Mouse (Mus musculus) forebrain, embryonic 12.5 days (tissue): ENCODE measurements around the gene Lrrc28. TPM values are rescaled to one million over a fixed set of nuclear protein-coding genes. Genes with fewer than 3 reads are reported as not detected.

Source experiments
- ATAC-seq: fragments of 200-750 bp; cut with Nextera tagmentation; 2 replicates; pipeline ENCODE4 v1.8.0; 2017; ENCODE audit warnings: moderate TSS enrichment; ENCODE audit not compliant: low FRiP score
- H3K27ac ChIP-seq: fragments of 300-500 bp; sonication (generic); 2 replicates; pipeline ENCODE4 v1.5.1; 2016; ENCODE audit warnings: mild to moderate bottlenecking
- H3K27me3 ChIP-seq: fragments of 300-500 bp; sonication (generic); 2 replicates; pipeline ENCODE4 v1.6.1; 2016; ENCODE audit warnings: mild to moderate bottlenecking
- H3K36me3 ChIP-seq: fragments of 300-500 bp; sonication (generic); replicated peaks from 2 replicates; pipeline ENCODE4 v1.6.1; 2016; ENCODE audit warnings: mild to moderate bottlenecking
- H3K4me1 ChIP-seq: fragments of 300-500 bp; sonication (generic); 2 replicates; pipeline ENCODE4 v1.6.1; 2016
- H3K4me2 ChIP-seq: fragments of 300-500 bp; sonication (generic); 2 replicates; pipeline ENCODE4 v1.6.1; 2016; ENCODE audit warnings: mild to moderate bottlenecking, moderate library complexity
- H3K4me3 ChIP-seq: fragments of 300-500 bp; sonication (generic); replicated peaks from 2 replicates; pipeline ENCODE4 v1.5.1; 2016; ENCODE audit warnings: mild to moderate bottlenecking
- H3K9ac ChIP-seq: fragments of 300-500 bp; sonication (generic); 2 replicates; pipeline ENCODE4 v1.6.1; 2016; ENCODE audit warnings: mild to moderate bottlenecking
- H3K9me3 ChIP-seq: fragments of 300-500 bp; sonication (generic); 2 replicates; pipeline ENCODE4 v1.6.1; 2016
- WGBS: fragments of 180-500 bp; shearing (Covaris S2); methylation state at CpG from one replicate; pipeline ENCODE4 v1.1.7; 2016; 5-methylcytosine and 5-hydroxymethylcytosine counted together
- polyA plus RNA-seq: library from polyadenylated mRNA; unstranded; fragments of >200 nt; fragmentation: Nextera tagmentation; extraction: Ambion mirVana; gene quantifications from 2 replicates; pipeline ENCODE4 v1.2.1, GENCODE M21; 2016

The Lrrc28 gene
- polyA plus RNA-seq, 1 experiment from 2014 or later: 30.0 TPM

DNA sequence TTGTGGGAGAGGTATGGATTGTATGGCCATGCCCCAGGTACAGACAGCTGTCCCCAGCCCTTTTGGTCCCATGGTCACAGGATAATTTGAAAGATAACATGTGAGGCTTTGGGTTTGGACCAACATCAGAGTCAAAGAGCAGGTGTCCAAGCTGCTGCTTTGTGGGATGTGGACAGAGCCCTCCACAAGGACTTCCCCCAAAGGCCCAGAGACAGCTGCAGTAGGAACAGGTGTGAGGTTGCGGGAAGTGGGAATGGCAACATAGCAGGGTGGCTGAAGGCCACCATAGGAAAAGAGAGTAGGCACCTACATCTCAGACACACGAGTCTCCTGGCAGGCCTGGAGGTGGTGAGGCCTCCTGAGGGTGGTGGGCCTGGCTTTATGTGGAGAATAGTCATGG, 178.7 kb downstream of the Lrrc28 start:
- ATAC-seq: no peak
- Histone ChIP-seq H3K4me3 (no peak overlapping the region), H3K27me3 (peaks cover 38% of the 10 kb centered on the region), H3K4me2 (no peak overlapping the region), H3K9me3 (no peaks in the 10 kb centered on the region), H3K27ac (no peak overlapping the region), H3K36me3 (no peaks in the 10 kb centered on the region), H3K9ac (no peak overlapping the region), H3K4me1 (peaks cover 33% of the 10 kb centered on the region)
- 89% methylated on average over 2 of the region's 2 CpGs for WGBS

DNA sequence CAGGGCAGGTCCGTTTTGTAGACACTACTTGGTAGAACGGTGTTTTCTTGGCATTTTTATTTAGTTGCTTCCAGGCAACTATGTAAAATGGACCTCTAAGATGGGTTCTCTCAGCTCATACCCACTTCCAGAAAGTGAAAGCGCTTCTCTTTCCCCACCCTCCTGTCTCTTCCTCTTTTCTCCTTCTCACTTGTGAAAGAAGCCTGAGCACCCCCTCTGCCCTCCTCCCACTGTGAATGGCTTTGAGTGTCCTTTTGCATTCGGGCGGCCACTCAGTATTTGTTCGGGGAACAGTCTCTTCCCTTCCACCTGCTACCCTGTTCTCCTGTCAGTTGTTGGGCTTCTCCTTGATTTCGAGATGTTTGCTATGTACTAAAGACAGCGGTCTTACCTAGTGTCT, 180.4 kb downstream of the Lrrc28 start:
- 92% methylated on average over 8 of the region's 8 CpGs for WGBS
- H3K9ac ChIP-seq: no peak overlapping the region
- no peak for ATAC-seq
- no peak overlapping the region for H3K27ac ChIP-seq
- no peak overlapping the region for H3K4me3 ChIP-seq
- H3K36me3 ChIP-seq: no peaks in the 10 kb centered on the region
- no peaks in the 10 kb centered on the region for H3K9me3 ChIP-seq
- H3K27me3 ChIP-seq: peaks cover 38% of the 10 kb centered on the region
- H3K4me1 ChIP-seq: peaks cover 33% of the 10 kb centered on the region
- no peak overlapping the region for H3K4me2 ChIP-seq

DNA sequence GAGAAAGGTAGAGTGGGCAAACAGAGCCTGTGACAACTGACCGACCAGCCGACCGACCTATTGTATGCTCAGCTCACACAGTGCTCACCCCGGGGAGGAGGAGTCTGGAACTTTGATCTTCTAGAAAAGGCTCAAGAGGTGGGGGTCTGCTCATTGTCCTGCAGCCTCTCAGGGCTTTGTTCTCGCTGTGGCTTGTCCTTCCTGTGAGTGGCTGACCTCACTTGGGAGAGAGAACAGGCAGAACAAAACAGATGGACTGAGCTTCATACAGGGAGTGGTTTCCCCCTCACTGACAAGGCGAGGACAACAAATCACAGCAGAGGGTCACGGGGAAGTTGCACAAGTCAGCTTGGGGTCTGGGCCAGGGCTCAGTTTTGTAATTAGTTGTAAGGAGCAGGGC, 181.5 kb downstream of the Lrrc28 start:
- H3K27ac ChIP-seq: no peak overlapping the region
- 12% methylated on average over 7 of the region's 7 CpGs for WGBS
- no peak overlapping the region for H3K4me2 ChIP-seq
- H3K4me3 ChIP-seq: no peak overlapping the region
- no peaks in the 10 kb centered on the region for H3K9me3 ChIP-seq
- peaks cover 38% of the 10 kb centered on the region for H3K27me3 ChIP-seq
- ATAC-seq: no peak
- peaks cover 23% of the 10 kb centered on the region for H3K4me1 ChIP-seq
- H3K9ac ChIP-seq: no peak overlapping the region
- no peaks in the 10 kb centered on the region for H3K36me3 ChIP-seq

Other genes starting within 250 kb of the Lrrc28 start
- gene Ttc23, start 2.1 kb upstream of the Lrrc28 start, polyA plus RNA-seq: 31.2 and 32.3 TPM in 2 replicates
- 1.1 and 1.4 TPM in 2 replicates for gene Synm, start 114.5 kb upstream of the Lrrc28 start, polyA plus RNA-seq